Mouse (Mus musculus): ENCODE results near the gene Saa4. TPM values are rescaled to one million over a fixed set of nuclear protein-coding genes. Genes with fewer than 3 reads are reported as not detected.
"Not testable (repeated sequence)": the region's sequence is repeated elsewhere in the genome, so short reads cannot be mapped to it uniquely, and the experiment has no call there.

Gene Saa4
- polyA plus RNA-seq, 1 experiment from 2014 or later: not detected

- Histone ChIP-seq H3K27ac (ENCODE audit: low read depth, low read length) (no peak overlapping the region), H3K9me3 (ENCODE audit: control insufficient read depth, low read length) (no peaks in the 10 kb centered on the region), H3K36me3 (ENCODE audit: control insufficient read depth, insufficient read depth, low read length) (peaks cover 22% of the 10 kb centered on the region), H3K27me3 (ENCODE audit: control insufficient read depth, insufficient read depth, low read length) (no peaks in the 10 kb centered on the region), H3K4me2 (ENCODE audit: low read depth) (no peak overlapping the region), H3K9ac (ENCODE audit: low read length) (no peak overlapping the region), H3K4me1 (ENCODE audit: control insufficient read depth, insufficient read depth, low read length) (no peaks in the 10 kb centered on the region), H3K4me3 (ENCODE audit: low read depth, low read length) (no peak overlapping the region)
- 93% methylated on average over 6 of the region's 6 CpGs for WGBS
- ATAC-seq (ENCODE audit: insufficient read depth, low FRiP score, low TSS enrichment) (no peak), DNase-seq (ENCODE audit: low spot score) (no peak)
Measured at GRCm38 (mm10) chr7:46700521-46701025, 31.8 kb downstream of the Saa4 start.

- H3K4me2 ChIP-seq (ENCODE audit: low read depth): no peak overlapping the region
- H3K27ac ChIP-seq (ENCODE audit: low read depth, low read length): no peak overlapping the region
- DNase-seq (ENCODE audit: low spot score) (no peak), ATAC-seq (ENCODE audit: insufficient read depth, low FRiP score, low TSS enrichment) (no peak)
- H3K9me3 ChIP-seq (ENCODE audit: control insufficient read depth, low read length): no peaks in the 10 kb centered on the region
- no peak overlapping the region for H3K9ac ChIP-seq (ENCODE audit: low read length)
- no peaks in the 10 kb centered on the region for H3K4me1 ChIP-seq (ENCODE audit: control insufficient read depth, insufficient read depth, low read length)
- H3K27me3 ChIP-seq (ENCODE audit: control insufficient read depth, insufficient read depth, low read length): no peaks in the 10 kb centered on the region
- 89% methylated on average over 1 of the region's 1 CpGs for WGBS
- H3K36me3 ChIP-seq (ENCODE audit: control insufficient read depth, insufficient read depth, low read length): peaks cover 11% of the 10 kb centered on the region
- H3K4me3 ChIP-seq (ENCODE audit: low read depth, low read length): no peak overlapping the region
Measured at GRCm38 (mm10) chr7:46696754-46697153, 35.6 kb downstream of the Saa4 start.

DNA sequence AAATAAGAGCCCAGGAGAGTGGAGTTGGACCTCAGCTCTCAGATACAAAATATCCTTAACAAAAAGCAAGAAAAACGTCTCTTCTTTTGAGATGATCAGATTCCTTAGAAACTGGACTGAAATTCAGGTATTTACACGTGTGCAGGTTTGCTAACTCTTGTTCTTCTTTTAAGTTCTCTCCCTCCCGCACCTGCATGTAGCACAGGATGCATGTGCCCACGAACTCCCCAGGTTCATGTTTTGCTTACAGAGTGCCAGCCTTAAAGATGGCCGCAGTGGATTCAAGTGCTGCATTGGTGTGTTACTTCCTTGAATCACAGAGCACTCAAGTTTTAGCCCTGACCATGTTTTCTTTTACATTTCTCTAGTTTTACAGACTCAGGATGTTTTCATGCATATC is 45.6 kb downstream of the Saa4 start:
- DNase-seq (ENCODE audit: low spot score) (no peak), ATAC-seq (ENCODE audit: insufficient read depth, low FRiP score, low TSS enrichment) (no peak)
- Histone ChIP-seq H3K27ac (ENCODE audit: low read depth, low read length) (no peak overlapping the region), H3K4me1 (ENCODE audit: control insufficient read depth, insufficient read depth, low read length) (no peaks in the 10 kb centered on the region), H3K9me3 (ENCODE audit: control insufficient read depth, low read length) (no peaks in the 10 kb centered on the region), H3K4me3 (ENCODE audit: low read depth, low read length) (no peak overlapping the region), H3K27me3 (ENCODE audit: control insufficient read depth, insufficient read depth, low read length) (no peaks in the 10 kb centered on the region), H3K9ac (ENCODE audit: low read length) (no peak overlapping the region), H3K4me2 (ENCODE audit: low read depth) (no peak overlapping the region), H3K36me3 (ENCODE audit: control insufficient read depth, insufficient read depth, low read length) (peaks cover 4% of the 10 kb centered on the region)
- WGBS: 93% methylated on average over 5 of the region's 5 CpGs

DNA sequence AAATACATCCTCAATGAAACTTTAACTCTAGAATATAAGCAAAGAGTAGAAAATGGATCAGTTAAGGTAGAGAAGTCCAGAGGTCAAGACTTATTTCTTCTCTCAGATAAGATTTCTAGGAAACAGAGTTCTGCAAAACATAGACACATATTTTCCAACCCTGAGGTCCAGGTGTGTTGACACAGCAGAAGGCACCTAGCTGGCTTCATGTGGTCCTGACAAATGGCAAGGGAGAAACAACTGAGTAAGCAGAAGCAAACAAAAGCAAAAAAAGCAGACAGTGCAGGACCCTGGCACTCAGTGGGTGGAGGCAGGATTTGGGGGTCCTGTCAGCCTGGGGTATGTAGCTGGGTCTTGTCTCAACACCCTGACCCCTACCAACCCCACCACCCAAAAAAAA is 51.7 kb downstream of the Saa4 start:
- no peaks in the 10 kb centered on the region for H3K4me1 ChIP-seq (ENCODE audit: control insufficient read depth, insufficient read depth, low read length)
- no peak overlapping the region for H3K4me3 ChIP-seq (ENCODE audit: low read depth, low read length)
- ATAC-seq (ENCODE audit: insufficient read depth, low FRiP score, low TSS enrichment): no peak
- H3K9ac ChIP-seq (ENCODE audit: low read length): no peak overlapping the region
- H3K36me3 ChIP-seq (ENCODE audit: control insufficient read depth, insufficient read depth, low read length): no peaks in the 10 kb centered on the region
- no peaks in the 10 kb centered on the region for H3K27me3 ChIP-seq (ENCODE audit: control insufficient read depth, insufficient read depth, low read length)
- no peaks in the 10 kb centered on the region for H3K9me3 ChIP-seq (ENCODE audit: control insufficient read depth, low read length)
- H3K27ac ChIP-seq (ENCODE audit: low read depth, low read length): no peak overlapping the region
- no peak overlapping the region for H3K4me2 ChIP-seq (ENCODE audit: low read depth)
- no peak for DNase-seq (ENCODE audit: low spot score)

DNA sequence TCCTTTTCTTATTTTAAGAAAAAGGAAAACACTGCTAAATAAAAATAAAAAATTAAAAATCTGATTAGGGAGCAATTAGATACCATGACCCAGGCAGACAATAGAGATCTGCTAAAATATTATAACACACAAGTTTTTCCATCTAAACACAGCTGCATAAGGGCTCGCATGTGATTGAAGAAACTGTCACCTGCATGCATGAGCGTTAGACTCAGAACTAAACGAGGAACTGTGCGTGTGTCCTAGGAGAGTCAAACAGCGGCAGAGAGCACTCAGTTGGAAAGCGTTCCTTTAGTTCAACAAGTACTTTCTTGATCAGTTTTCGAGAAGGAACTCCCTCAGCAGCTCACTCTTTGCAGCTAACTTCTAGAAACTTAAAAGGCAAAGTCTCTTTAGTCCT is 53.4 kb downstream of the Saa4 start:
- not testable (repeated sequence) for H3K36me3 ChIP-seq (ENCODE audit: control insufficient read depth, insufficient read depth, low read length); DNase-seq (ENCODE audit: low spot score); H3K4me1 ChIP-seq (ENCODE audit: control insufficient read depth, insufficient read depth, low read length); ATAC-seq (ENCODE audit: insufficient read depth, low FRiP score, low TSS enrichment); H3K9me3 ChIP-seq (ENCODE audit: control insufficient read depth, low read length); H3K27me3 ChIP-seq (ENCODE audit: control insufficient read depth, insufficient read depth, low read length); H3K4me3 ChIP-seq (ENCODE audit: low read depth, low read length); H3K9ac ChIP-seq (ENCODE audit: low read length); H3K27ac ChIP-seq (ENCODE audit: low read depth, low read length); H3K4me2 ChIP-seq (ENCODE audit: low read depth)
- 91% methylated on average over 7 of the region's 7 CpGs for WGBS

DNA sequence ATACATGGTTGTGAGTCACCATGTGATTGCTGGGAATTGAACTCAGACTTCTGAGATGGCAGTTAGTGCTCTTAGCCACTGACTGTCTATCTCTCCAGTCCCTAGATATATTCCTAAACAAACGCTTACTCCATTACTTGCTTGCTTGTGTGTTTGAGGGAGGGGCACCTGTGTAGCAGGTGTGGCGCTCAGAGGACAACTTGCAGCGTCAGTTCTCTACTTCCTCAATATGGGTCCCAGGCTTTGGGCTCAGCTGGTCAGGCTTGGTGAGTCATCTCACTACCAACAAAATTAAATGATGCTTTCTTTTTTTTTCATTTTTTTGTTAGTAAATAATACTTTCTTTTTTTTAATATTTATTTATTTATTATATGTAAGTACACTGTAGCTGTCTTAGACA is 54.0 kb downstream of the Saa4 start:
- no peak for ATAC-seq (ENCODE audit: insufficient read depth, low FRiP score, low TSS enrichment)
- no peak for DNase-seq (ENCODE audit: low spot score)
- H3K27me3 ChIP-seq (ENCODE audit: control insufficient read depth, insufficient read depth, low read length): no peaks in the 10 kb centered on the region
- no peak overlapping the region for H3K27ac ChIP-seq (ENCODE audit: low read depth, low read length)
- no peaks in the 10 kb centered on the region for H3K4me1 ChIP-seq (ENCODE audit: control insufficient read depth, insufficient read depth, low read length)
- WGBS: 97% methylated on average over 3 of the region's 3 CpGs
- H3K36me3 ChIP-seq (ENCODE audit: control insufficient read depth, insufficient read depth, low read length): no peaks in the 10 kb centered on the region
- H3K9me3 ChIP-seq (ENCODE audit: control insufficient read depth, low read length): no peaks in the 10 kb centered on the region
- H3K4me3 ChIP-seq (ENCODE audit: low read depth, low read length): no peak overlapping the region
- no peak overlapping the region for H3K4me2 ChIP-seq (ENCODE audit: low read depth)
- H3K9ac ChIP-seq (ENCODE audit: low read length): no peak overlapping the region

Other genes starting within 250 kb of the Saa4 start
- 13.5 and 16.8 TPM in 2 replicates for gene Sergef, start 92.8 kb downstream of the Saa4 start, polyA plus RNA-seq (2014; fragmentation: Nextera tagmentation; extraction: Ambion mirVana)
- 0.76 and 1.0 TPM in 2 replicates for gene Tph1, start 60.1 kb downstream of the Saa4 start, polyA plus RNA-seq (2014; fragmentation: Nextera tagmentation; extraction: Ambion mirVana)
- 39.1 and 40.3 TPM in 2 replicates for gene Saal1, start 21.9 kb downstream of the Saa4 start, polyA plus RNA-seq (2014; fragmentation: Nextera tagmentation; extraction: Ambion mirVana)
- gene Saa3, start 16.9 kb downstream of the Saa4 start, polyA plus RNA-seq (2014; fragmentation: Nextera tagmentation; extraction: Ambion mirVana): 0.41 TPM in 1 of 2 replicates, not detected in the other
- 0.77 and 2.1 TPM in 2 replicates for gene Saa1, start 10.4 kb upstream of the Saa4 start, polyA plus RNA-seq (2014; fragmentation: Nextera tagmentation; extraction: Ambion mirVana)
- gene Saa2, start 19.2 kb upstream of the Saa4 start, polyA plus RNA-seq (2014; fragmentation: Nextera tagmentation; extraction: Ambion mirVana): 0.88 TPM in 1 of 2 replicates, not detected in the other
- gene Hps5, start 63.5 kb upstream of the Saa4 start, polyA plus RNA-seq (2014; fragmentation: Nextera tagmentation; extraction: Ambion mirVana): 18.0 and 21.7 TPM in 2 replicates
- 55.0 and 55.9 TPM in 2 replicates for gene Gtf2h1, start 63.5 kb upstream of the Saa4 start, polyA plus RNA-seq (2014; fragmentation: Nextera tagmentation; extraction: Ambion mirVana)
- gene Ldha, start 108.9 kb upstream of the Saa4 start, polyA plus RNA-seq (2014; fragmentation: Nextera tagmentation; extraction: Ambion mirVana): 1,604 and 1,620 TPM in 2 replicates
- not detected in 2 replicates for gene Ldhc, start 128.6 kb upstream of the Saa4 start, polyA plus RNA-seq (2014; fragmentation: Nextera tagmentation; extraction: Ambion mirVana)
- gene Tsg101, start 187.4 kb upstream of the Saa4 start, polyA plus RNA-seq (2014; fragmentation: Nextera tagmentation; extraction: Ambion mirVana): 338 and 352 TPM in 2 replicates
- gene Uevld, start 225.9 kb upstream of the Saa4 start, polyA plus RNA-seq (2014; fragmentation: Nextera tagmentation; extraction: Ambion mirVana): 10.4 and 11.4 TPM in 2 replicates